Mouse (Mus musculus): ENCODE data around the gene Cacnb3. TPM values are rescaled to one million over a fixed set of nuclear protein-coding genes. Genes with fewer than 3 reads are reported as not detected.

Cacnb3 gene
- polyA plus RNA-seq, 1 experiment from 2014 or later: 124 TPM

DNA sequence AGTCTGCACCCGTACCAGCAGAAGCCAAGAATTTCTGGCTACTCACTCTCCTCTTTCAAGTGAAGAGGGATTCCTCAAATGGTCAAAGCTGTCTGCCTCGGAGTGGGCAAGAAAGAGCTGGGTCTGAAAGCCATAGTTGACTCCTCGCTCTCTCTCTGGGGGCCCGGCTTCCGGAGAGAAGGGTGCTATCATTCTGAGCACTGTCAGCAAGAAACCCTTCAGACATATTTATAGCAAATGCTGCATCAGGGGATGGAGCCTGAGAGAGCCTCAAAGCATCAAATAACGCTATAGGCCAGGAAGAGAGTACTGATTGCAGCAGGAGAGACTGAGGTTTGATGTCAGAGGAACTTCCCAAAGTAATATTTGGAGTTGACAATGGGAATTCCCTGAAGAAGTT, 1.2 kb upstream of the Cacnb3 start:
- Histone ChIP-seq H3K4me2 (no peak overlapping the region), H3K4me3 (no peak overlapping the region), H3K9me3 (no peaks in the 10 kb centered on the region), H3K4me1 (replicated peaks) (peaks cover 57% of the 10 kb centered on the region), H3K36me3 (no peaks in the 10 kb centered on the region), H3K27ac (peak overlapping the region; percentile 36; the same call in 1 of the 2 replicates), H3K9ac (no peak overlapping the region), H3K27me3 (peaks cover 25% of the 10 kb centered on the region; the same call in 1 of the 2 replicates)
- ATAC-seq (ENCODE audit: low FRiP score): no peak
- WGBS: 60% methylated on average over 6 of the region's 6 CpGs

DNA sequence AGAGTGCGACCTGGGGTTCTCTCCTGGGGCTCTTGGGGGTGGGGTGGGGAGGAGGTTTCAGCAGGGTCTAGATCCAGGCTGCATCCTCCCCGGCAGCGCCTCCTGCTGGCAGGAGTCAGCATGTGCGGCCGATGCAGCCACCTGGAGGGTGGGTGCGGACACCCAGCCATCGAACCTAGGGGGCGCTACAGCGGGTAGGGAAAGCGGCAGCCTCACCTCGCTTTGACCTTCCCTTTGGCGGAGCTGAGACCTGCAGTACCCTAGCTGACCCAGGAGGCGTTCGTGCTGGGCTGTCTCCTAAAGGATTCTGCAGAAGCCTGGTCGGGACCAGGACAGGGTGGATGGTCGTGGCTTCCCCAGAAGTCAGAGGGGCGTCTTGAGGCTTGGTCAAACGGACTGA, 853 bp downstream of the Cacnb3 start:
- Histone ChIP-seq H3K4me1 (replicated peaks) (peaks cover 72% of the 10 kb centered on the region), H3K36me3 (no peaks in the 10 kb centered on the region), H3K27me3 (peaks cover 25% of the 10 kb centered on the region; the same call in 1 of the 2 replicates), H3K9ac (peak overlapping the region; percentile 95), H3K27ac (peak overlapping the region; percentile 99), H3K4me2 (peak overlapping the region; percentile 86), H3K9me3 (no peaks in the 10 kb centered on the region), H3K4me3 (peak overlapping the region; percentile 76)
- 1% methylated on average over 18 of the region's 18 CpGs for WGBS
- peak; percentile 6 for ATAC-seq (ENCODE audit: low FRiP score)

DNA sequence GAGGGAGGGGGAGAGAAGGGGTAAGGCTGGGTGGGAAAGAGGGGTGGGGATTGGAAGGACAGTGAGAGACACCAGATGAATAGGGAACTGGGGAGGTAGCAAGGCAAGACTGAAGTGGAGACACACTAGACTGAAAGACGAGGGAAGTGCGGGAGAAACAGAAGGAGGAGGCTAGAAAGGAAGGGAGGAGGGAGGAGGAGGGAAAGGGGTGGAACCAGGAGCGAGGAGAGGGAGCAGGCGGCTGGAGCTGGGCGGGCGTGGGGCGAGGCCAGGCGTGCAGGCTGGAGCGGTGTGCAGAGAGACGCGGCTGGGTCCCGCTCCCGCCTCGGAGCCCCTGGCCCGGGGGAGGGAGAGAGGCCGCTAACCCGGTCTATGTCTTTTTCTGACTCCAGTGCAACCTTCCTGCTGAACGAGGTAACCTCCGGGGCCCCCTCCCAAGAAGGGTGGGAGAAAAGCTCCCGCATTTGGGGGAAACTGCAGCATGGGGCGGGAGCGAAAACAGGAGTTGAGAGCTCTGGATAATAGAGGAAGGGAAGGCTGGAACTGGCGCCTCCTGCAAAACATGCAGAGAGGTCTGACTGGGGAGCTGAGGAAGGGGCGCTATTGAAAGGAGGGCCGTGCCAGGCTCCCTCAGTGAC, 1.6 kb downstream of the Cacnb3 start:
- H3K27me3 ChIP-seq: peaks cover 25% of the 10 kb centered on the region; the same call in 1 of the 2 replicates
- H3K9me3 ChIP-seq: no peaks in the 10 kb centered on the region
- peak overlapping the region; percentile 76 for H3K4me3 ChIP-seq
- ATAC-seq (ENCODE audit: low FRiP score): peak; percentile 27
- H3K9ac ChIP-seq: peak overlapping the region; percentile 95
- WGBS: 0% methylated on average over 20 of the region's 25 CpGs
- peaks cover 79% of the 10 kb centered on the region for H3K4me1 ChIP-seq (replicated peaks)
- peak overlapping the region; percentile 86 for H3K4me2 ChIP-seq
- H3K27ac ChIP-seq: peak overlapping the region; percentile 99
- no peaks in the 10 kb centered on the region for H3K36me3 ChIP-seq

DNA sequence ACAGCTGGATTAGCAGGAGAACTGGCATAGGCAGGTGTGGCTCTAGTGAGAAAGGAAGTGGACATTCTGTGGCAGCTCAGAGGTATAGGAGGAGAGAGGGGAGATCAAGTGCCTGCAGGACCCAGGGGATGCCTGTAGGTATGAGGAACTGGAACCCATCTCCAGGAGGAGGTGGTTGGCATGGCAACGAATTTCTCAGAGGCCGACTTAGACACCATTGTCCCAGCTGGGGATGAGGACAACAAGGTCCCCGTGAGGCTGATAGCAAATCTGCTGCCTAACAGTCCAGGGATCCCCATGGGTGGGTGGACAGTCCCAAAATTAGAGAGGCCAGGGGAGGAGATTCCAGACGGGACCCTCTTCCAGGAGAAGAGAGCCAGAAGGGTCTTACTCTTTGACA, 2.3 kb downstream of the Cacnb3 start:
- 0% methylated on average over 4 of the region's 4 CpGs for WGBS
- Histone ChIP-seq H3K4me1 (replicated peaks) (peaks cover 86% of the 10 kb centered on the region), H3K9me3 (no peaks in the 10 kb centered on the region), H3K36me3 (no peaks in the 10 kb centered on the region), H3K4me2 (peak overlapping the region; percentile 86), H3K27me3 (peaks cover 25% of the 10 kb centered on the region; the same call in 1 of the 2 replicates), H3K9ac (peak overlapping the region; percentile 95), H3K27ac (peak overlapping the region; percentile 99), H3K4me3 (peak overlapping the region; percentile 76)
- no peak for ATAC-seq (ENCODE audit: low FRiP score)

DNA sequence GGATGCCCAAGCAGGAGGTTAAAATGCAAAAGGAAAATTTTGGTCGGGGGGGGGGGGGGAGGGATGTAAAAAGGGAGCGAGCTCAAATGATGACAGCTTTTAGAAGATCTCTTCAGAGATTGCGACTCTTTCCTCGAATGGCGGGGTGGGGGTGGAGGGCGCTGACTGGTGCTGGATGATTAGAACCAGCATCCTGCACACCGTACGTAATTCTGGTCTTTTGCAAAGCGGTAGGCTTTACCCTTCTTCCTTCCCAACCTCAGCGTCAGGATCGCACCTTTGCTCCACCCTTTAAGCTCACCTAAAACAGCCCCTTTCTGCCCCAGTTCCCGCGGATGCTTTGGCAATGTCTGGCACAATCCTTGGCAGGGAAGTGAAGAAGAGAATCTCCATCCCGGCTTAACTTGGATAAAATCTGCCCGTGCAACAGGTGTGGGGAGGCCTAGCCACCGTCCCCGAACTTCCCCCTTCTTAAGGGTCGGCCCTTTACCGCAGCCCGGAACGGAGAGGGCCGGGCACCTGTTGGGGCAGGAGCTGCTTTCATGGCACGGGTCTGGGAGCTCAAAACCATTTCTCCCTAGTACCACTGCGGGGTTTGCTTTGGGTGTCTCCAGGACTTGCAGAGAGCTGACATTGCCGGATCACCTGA, 3.3 kb downstream of the Cacnb3 start:
- H3K36me3 ChIP-seq: no peaks in the 10 kb centered on the region
- H3K9me3 ChIP-seq: no peaks in the 10 kb centered on the region
- H3K4me1 ChIP-seq (replicated peaks): peaks cover 76% of the 10 kb centered on the region
- peak overlapping the region; percentile 99 for H3K27ac ChIP-seq
- WGBS: under 1% methylated on average over 23 of the region's 25 CpGs
- peak overlapping the region; percentile 76 for H3K4me3 ChIP-seq
- peak overlapping the region; percentile 86 for H3K4me2 ChIP-seq
- ATAC-seq (ENCODE audit: low FRiP score): peak; percentile 1; the same call in 1 of the 2 replicates
- H3K27me3 ChIP-seq: peaks cover 25% of the 10 kb centered on the region; the same call in 1 of the 2 replicates
- H3K9ac ChIP-seq: peak overlapping the region; percentile 95

DNA sequence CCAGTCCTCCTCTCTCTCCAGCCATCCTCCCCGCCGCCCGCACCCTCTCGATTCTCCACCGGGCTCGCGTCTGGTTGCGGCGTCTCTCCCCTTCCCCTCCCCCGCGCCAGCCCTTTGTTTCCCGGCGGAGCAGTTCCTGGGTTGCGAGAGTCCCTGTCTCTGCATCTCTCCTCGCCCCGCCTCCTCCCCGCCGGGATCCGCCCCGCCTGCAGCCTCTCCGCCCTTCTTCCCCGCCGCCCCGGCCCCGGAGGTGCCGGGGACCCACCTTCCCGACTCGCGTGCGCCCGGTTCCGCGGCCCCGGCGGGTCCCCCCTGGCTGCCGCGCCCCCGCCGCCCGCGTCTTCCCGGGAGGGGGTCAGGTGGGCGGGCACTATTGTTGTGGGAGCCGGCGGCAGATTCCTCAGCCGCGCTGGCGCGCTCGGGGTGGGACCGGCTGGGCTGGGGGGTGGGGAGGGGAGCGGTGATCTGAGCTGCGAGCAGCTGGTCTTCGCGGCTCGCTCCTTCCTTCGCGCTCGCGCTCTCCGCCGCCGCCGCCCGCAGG, 4.0 kb downstream of the Cacnb3 start:
- ATAC-seq (ENCODE audit: low FRiP score): peak; percentile 68
- Histone ChIP-seq H3K9ac (peak overlapping the region; percentile 95), H3K36me3 (peaks cover 5% of the 10 kb centered on the region), H3K4me3 (peak overlapping the region; percentile 76), H3K4me1 (replicated peaks) (peaks cover 71% of the 10 kb centered on the region), H3K4me2 (peak overlapping the region; percentile 86), H3K27ac (peak overlapping the region; percentile 99), H3K9me3 (no peaks in the 10 kb centered on the region), H3K27me3 (peaks cover 22% of the 10 kb centered on the region; the same call in 1 of the 2 replicates)
- under 1% methylated on average over 48 of the region's 65 CpGs for WGBS

DNA sequence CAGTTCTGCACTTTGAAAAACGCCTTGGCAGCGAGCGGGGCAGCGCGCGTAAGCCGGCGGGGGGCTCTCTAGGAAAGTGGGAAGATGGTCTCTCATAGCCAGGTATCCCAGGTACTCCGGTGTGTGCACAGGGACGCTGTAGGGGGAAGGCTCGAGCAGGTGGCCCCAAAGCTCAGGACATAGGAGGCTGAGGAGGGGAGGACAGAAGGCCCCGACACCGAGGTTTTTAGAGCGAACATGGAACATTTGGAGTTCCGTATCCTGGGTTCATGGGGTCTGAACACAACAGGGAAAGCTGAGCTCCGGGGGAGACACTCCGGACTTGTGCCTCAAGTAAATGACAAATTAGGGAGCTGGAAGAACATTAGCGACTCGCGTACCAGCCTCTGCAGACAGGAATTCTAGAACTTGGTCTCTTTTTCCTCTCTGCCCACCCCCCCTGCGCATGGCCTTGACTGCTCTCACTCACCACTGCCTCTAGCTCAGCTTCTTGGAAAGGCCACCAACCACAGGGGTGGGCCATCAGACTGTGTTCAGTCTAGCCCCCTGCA, 4.7 kb downstream of the Cacnb3 start:
- no peak for ATAC-seq (ENCODE audit: low FRiP score)
- Histone ChIP-seq H3K27ac (peak overlapping the region; percentile 99), H3K4me3 (peak overlapping the region; percentile 76), H3K27me3 (peaks cover 15% of the 10 kb centered on the region; the same call in 1 of the 2 replicates), H3K4me1 (replicated peaks) (peaks cover 69% of the 10 kb centered on the region), H3K9me3 (no peaks in the 10 kb centered on the region), H3K4me2 (peak overlapping the region; percentile 86), H3K36me3 (peaks cover 13% of the 10 kb centered on the region), H3K9ac (peak overlapping the region; percentile 95)
- WGBS: under 1% methylated on average over 21 of the region's 21 CpGs

DNA sequence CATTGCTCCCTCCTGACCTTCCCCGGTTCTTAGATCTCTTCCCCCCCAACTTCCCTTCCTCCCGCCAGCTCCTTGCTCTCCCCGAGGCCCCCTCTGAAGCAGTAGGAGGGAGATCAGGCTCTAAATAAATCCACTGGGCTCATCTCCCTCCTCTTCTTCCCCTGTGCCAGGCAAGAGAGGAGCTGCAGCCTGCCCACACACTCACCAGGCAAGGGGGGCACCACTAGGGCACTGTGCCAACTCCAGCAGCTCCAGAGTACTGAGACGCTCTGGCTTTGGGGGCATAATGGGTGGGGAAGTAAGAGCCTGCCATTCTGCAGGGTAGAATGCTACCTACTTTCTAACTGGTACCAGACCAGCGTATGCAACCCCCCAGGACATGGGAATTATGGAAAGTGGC, 5.9 kb downstream of the Cacnb3 start:
- H3K4me2 ChIP-seq: peak overlapping the region; percentile 86
- 0 out of 2 replicates have a peak, but pooled peaks cover 5% of the 10 kb centered on the region for H3K27me3 ChIP-seq
- H3K27ac ChIP-seq: peak overlapping the region; percentile 99
- WGBS: 28% methylated on average over 5 of the region's 5 CpGs
- peak overlapping the region; percentile 76 for H3K4me3 ChIP-seq
- peaks cover 24% of the 10 kb centered on the region for H3K36me3 ChIP-seq
- no peak for ATAC-seq (ENCODE audit: low FRiP score)
- H3K9me3 ChIP-seq: no peaks in the 10 kb centered on the region
- peaks cover 57% of the 10 kb centered on the region for H3K4me1 ChIP-seq (replicated peaks)
- H3K9ac ChIP-seq: peak overlapping the region; percentile 95

DNA sequence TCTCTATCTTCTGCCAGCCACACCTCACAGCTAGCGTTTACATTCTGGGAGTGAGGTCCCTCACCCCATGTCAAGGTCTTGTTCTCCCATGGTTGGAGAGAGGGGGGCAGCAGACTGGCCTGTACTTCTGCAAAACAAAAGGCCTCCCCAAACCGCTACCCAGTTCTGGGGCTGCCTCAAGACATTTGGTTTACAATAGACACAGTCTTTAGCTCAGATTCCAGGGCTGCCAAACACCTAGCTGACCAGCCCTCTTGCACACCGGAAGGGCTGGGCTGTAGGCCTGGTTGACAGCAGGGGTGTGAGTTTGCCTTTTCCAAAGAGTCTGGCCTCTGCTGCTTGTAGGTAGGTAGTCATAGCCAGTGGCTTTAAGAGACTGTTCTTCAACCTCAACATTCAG, 6.5 kb downstream of the Cacnb3 start:
- ATAC-seq (ENCODE audit: low FRiP score): no peak
- peaks cover 31% of the 10 kb centered on the region for H3K36me3 ChIP-seq
- peak overlapping the region; percentile 95 for H3K9ac ChIP-seq
- H3K27ac ChIP-seq: no peak overlapping the region
- H3K4me3 ChIP-seq: peak overlapping the region; percentile 76
- WGBS: 28% methylated on average over 3 of the region's 3 CpGs
- H3K27me3 ChIP-seq: 0 out of 2 replicates have a peak, but pooled peaks cover 5% of the 10 kb centered on the region
- H3K9me3 ChIP-seq: no peaks in the 10 kb centered on the region
- H3K4me1 ChIP-seq (replicated peaks): peaks cover 51% of the 10 kb centered on the region
- H3K4me2 ChIP-seq: peak overlapping the region; percentile 86

DNA sequence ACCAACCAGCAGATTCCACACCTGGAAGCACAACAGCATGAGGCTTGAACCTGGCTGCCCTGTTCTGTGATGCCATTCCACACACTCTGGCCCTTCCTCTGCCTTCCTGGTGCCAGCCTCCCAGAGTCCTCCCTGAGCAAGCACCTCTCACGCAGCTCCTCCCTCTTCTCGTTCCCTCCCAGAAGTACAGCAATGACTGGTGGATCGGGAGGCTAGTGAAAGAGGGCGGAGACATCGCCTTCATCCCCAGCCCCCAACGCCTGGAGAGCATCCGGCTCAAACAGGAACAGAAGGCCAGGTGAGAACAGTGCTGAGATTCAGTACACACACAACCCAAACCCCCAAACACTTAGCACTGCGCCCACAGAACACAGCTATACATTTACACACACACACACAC, 9.5 kb downstream of the Cacnb3 start:
- no peak for ATAC-seq (ENCODE audit: low FRiP score)
- H3K36me3 ChIP-seq: peaks cover 60% of the 10 kb centered on the region
- WGBS: 44% methylated on average over 8 of the region's 8 CpGs

DNA sequence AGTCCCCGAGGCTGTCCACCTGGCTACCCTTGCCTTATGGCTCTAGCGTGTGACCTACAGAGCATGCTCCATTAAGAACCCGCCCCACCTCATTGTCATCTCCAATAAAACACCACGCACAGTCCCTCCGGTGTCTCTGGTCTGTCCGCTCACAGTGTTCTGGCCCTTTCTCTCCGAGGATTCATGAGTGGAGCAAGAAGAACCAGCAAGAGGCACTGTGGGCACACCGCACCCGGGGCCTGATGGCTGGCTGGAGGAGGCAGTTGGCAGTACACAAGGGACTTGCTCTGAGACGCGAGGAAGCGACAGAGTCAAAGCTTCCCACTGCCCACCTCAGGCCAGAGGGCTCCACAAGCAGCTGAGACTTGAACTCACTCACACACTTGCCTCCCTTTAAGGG, 13.8 kb downstream of the Cacnb3 start:
- Histone ChIP-seq H3K4me2 (no peak overlapping the region), H3K9ac (no peak overlapping the region), H3K9me3 (no peaks in the 10 kb centered on the region), H3K4me1 (replicated peaks) (no peaks in the 10 kb centered on the region), H3K27ac (no peak overlapping the region), H3K4me3 (no peak overlapping the region), H3K27me3 (no peaks in the 10 kb centered on the region), H3K36me3 (peaks cover 99% of the 10 kb centered on the region)
- ATAC-seq (ENCODE audit: low FRiP score): no peak
- WGBS: 85% methylated on average over 12 of the region's 12 CpGs

More for the DNA sequence above, 9.5 kb downstream of the Cacnb3 start:
- Histone ChIP-seq H3K4me2 (no peak overlapping the region), H3K27ac (no peak overlapping the region), H3K4me1 (replicated peaks) (peaks cover 28% of the 10 kb centered on the region), H3K9me3 (no peaks in the 10 kb centered on the region), H3K27me3 (no peaks in the 10 kb centered on the region), H3K4me3 (no peak overlapping the region), H3K9ac (no peak overlapping the region)
